Mouse (Mus musculus) frontal cortex, adult (tissue): ENCODE measurements around the gene AC131692.1.

ENCODE experiments used
- ATAC-seq: cut with Nextera tagmentation; 2 replicates; pipeline ENCODE4 v1.9.2; 2017; ENCODE audit warnings: mild to moderate bottlenecking, moderate library complexity, mixed read lengths; ENCODE audit not compliant: low TSS enrichment

The AC131692.1 gene

GRCm38 (mm10) chr19:6067724-6068415 lies 26.3 kb upstream of the AC131692.1 start, which contains the start of gene Tm7sf2:
Tm7sf2 (minus strand) TSS chr19:6068373.
- peak; percentile 86 for ATAC-seq

DNA sequence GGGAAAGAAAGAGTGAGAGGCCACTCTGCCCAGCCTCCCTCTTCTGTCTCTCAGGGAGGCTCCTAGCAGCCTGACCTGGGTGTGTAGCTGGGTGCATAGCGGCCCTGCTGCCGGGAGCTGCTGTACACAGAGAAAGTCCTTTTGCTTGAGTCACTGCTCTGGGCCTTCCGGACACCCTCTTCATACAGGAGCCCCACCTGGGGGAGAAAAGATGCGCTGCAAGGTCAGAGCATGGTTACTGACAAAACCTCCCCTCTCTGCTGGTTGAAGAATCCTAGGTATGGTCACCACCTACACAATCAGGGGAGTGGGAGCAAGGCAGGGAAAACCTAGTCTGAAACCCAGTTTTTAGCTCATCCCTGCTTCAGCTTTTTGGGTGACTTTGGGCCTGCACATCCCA lies 25.3 kb upstream of the AC131692.1 start:
- ATAC-seq = no peak

- ATAC-seq = no peak
Observed at GRCm38 (mm10) chr19:6069851-6070250, 24.4 kb upstream of the AC131692.1 start.

GRCm38 (mm10) chr19:6070571-6071250 lies 23.5 kb upstream of the AC131692.1 start:
- ATAC-seq = no peak

DNA sequence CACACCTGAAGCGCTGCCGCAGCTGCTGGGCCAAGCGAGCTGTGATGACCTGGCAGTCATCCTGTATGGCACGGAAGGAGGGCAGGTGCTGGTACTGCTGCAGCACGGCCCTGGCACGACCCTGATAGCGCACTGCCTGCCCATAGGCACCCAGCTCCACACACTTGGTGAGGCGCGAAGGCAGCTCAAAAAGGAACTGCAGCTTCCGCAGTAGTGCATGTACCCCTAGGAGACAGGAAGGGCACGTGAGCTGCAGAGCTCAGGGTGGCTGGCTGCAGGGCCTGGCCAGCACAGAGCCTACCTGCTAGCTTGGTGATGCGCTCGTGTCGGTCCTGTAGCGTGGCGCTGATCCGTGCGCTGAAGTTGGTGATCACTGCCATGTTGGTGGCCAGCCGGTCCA lies 23.0 kb upstream of the AC131692.1 start:
- ATAC-seq = no peak

DNA sequence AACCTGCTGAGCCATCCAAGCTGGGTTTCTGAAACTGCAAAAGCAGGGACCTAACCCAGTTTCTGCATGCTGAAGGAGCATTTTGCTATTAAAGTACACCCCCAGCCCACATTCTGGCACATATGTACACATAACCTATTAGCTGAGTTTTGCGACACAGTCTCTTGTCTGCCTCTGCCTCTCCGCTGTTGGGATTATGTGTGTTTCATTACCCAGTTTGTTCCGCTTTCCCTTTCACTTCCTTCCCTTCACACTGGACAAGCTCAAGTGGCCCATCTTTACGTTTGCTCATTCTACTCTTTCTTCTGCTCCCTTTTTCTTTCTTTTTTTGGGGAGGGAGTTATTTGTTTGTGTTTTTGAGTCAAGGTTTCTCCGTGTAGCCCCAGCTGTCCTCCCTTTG lies 20.3 kb upstream of the AC131692.1 start:
- ATAC-seq = no peak

DNA sequence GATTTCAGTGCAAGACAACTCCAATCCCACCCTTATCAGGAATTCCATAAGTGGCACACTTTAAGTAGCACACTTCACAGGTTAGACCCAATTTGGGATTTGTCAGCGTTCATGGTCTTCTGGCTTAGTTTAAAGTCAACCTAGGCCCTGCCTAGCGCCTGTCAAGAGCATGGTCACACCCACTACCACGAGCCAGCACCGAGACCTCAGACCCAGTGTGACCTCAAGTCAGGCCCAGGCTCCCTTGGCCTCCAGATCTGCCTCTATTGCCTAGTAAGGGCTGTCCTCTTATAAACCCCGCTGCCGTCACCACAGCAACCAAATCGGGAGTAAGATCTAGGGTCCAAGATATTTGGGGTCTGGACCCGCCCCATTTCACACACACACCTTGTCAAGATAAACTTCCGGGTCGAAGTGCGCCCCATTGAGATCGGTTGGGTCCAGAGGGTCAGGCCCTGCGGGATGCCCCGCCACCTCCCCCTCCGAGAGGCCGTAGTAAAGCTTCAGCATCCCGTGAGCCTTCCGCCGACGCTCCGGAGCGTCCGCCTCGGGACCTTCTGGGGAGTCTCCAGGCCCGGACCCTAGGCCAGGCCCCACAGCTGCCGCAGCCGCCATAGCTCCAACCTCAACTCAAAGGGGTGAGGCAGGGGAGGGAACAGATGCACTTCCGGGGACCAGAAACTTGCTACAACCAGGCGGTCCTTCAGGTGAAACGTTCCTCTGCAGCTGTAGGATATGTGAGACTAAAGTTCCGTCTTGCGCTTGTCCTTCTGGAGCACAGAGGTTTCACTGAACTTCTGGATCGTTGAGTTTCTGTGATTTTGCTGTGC lies 17.4 kb upstream of the AC131692.1 start, which contains the start of gene Vps51:
Gene Vps51 (minus strand): TSS at position 668 of the 830 bp plus-strand sequence.
- ATAC-seq = peak; percentile 94

DNA sequence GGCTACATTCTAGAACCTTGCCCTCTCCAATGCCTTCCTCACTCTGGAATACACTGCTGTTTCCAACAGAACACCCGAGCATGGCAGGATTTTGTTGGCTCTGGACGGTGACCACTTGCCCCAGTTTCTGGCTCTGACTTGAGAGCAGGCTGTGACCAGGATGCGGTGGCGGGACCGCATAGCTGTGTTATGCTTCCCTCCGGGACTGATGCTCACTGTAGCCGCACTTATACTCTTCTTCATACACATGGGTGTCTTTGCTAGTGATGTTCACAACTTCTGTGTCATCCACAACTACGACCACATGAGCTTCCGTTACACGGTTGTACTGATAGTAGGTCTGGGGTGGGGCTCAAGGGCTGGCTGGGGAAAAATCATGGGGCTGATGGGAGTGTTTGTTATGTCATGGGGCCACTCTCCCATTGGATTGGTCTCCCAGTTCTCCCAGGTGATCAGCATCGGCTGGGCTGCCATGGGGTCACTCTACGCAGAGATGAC lies 14.2 kb upstream of the AC131692.1 start, which contains the start of gene Tmem262:
Gene Tmem262 (plus strand): TSS at position 51 of the 498 bp plus-strand sequence.
- ATAC-seq = no peak

DNA sequence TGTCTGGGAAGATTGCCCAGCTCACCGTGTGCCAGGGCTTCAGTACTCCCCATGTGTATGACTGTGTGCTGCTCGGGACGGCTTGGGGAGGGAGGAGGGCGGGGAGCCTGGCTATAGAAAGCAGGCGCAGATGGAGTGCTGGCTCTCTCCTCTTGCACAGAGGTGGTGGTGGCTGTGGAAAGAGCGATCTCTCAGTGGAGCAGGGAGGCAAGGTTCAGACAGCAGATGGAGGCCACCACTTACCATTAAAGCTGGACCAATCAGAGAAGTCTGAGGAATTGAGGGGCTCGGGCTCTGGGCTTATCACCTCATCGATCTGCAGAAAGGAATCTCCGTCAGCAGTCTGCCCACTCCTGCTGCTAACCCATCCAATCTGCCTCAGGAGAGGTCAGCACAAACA lies 12.1 kb upstream of the AC131692.1 start, which contains the start of gene Gm28374:
Gene Gm28374 (minus strand): TSS at position 101 of the 400 bp plus-strand sequence.
- ATAC-seq = no peak

DNA sequence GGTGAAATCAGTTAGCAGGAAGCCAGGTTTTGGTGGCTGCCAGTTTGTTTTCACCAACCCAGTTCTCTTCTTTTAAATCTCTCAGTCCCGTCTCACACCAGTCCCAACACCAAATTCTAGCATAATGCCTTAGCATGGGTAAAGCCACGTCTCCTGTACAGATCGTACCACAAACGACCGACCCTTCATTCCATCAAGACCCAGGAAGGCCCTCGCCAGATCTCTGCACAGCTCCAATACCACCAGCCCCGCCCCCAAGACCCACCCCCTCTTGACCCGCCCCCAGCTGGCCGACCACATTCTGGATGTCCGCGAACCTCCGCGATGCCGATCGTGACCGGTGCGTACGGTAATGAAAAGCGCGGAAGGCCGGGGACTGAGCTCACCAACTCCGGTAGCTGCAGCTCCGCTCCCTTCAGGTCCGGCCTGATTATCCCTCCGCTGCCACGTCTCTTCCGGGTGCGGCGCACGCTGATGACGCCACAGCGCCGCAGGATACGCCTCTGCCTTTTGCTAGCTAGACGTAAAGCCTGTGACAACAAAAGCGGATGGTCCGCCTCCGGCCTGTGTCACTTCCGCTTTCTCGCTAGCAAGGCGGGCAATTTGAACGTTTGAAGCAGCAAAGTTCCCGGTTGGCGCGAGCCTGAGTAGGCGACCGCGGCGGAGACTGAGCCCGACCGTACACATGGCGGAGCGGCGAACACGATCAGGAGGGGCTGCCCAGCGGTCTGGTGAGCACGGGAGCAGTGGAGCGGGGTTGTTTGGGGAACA lies 9.6 kb upstream of the AC131692.1 start, which contains the start of the genes Zfpl1 and Cdca5:
Gene Zfpl1 (minus strand): TSS at position 479 of the 771 bp plus-strand sequence.
Gene Cdca5 (plus strand): TSS at position 506 of the 771 bp plus-strand sequence.
- ATAC-seq = peak; percentile 92

- no peak; the same call in 1 of the 2 replicates for ATAC-seq
Observed at GRCm38 (mm10) chr19:6085417-6085879, 8.8 kb upstream of the AC131692.1 start.

- ATAC-seq = no peak
Observed at GRCm38 (mm10) chr19:6088841-6089240, 5.4 kb upstream of the AC131692.1 start.

DNA sequence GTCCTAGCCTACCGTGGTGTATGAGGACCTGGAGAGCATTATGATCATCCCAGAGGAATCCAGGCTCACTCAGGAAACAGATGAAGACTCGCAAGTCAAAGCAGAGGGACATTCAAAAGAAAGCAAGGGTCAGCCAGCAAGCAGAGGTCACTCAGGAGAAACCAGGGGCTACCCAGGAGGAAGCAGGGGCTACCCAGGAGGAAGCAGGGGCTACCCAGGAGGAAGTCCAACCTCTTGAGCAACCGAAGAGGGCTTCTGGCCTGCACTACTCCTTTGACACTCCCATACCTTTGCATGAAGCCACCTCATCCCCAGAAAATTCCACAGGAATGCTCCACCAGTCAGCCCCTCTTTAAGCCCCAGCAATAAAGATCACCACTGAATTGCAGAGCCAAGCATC lies 3.6 kb downstream of the AC131692.1 start:
- no peak for ATAC-seq

GRCm38 (mm10) chr19:6101186-6101585 lies 7.0 kb downstream of the AC131692.1 start:
- no peak for ATAC-seq

- no peak for ATAC-seq
Observed at GRCm38 (mm10) chr19:6102169-6102853, 8.1 kb downstream of the AC131692.1 start.

DNA sequence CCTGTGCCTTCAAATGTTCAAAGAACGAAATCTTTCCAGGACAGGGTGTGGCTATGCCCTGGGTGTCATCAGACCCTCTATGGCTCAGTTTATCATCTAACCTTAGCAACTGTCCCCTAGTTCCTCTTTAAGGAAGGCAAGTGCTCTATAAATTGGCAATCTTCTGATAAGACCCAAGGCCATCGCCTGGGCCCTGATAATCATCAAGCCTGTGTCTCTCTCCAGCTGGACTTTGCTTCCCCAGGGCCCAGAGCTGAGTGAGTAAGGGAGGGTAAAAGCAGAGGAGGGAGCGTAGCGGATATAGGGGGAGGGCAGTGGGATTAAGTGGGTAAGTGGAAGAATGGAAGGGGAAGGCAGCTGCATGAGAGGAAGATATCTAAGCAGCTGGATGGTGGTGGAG lies 10.3 kb downstream of the AC131692.1 start:
- no peak for ATAC-seq

DNA sequence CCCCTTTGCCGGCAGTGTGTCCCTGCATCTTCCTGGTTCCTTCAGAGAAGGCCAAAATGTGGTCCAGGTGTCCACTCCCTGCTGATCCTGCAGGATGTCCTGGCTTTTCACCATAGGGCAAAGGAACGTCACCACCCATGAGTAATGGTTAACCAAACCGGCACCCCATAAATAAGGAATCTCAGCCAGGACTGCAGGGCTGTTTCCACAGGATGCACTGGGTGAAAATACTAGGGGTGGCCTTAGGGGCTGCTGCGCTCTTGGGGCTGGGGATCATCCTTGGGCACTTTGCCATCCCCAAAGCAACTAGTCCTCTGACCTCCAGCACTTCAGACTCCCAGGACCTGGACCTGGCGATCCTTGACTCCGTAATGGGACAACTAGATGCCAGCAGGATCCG lies 11.4 kb downstream of the AC131692.1 start, which contains the start of gene Naaladl1:
Gene Naaladl1 (plus strand): TSS at position 197 of the 400 bp plus-strand sequence.
- ATAC-seq = no peak

- ATAC-seq = no peak
Observed at GRCm38 (mm10) chr19:6113116-6113515, 18.9 kb downstream of the AC131692.1 start.

DNA sequence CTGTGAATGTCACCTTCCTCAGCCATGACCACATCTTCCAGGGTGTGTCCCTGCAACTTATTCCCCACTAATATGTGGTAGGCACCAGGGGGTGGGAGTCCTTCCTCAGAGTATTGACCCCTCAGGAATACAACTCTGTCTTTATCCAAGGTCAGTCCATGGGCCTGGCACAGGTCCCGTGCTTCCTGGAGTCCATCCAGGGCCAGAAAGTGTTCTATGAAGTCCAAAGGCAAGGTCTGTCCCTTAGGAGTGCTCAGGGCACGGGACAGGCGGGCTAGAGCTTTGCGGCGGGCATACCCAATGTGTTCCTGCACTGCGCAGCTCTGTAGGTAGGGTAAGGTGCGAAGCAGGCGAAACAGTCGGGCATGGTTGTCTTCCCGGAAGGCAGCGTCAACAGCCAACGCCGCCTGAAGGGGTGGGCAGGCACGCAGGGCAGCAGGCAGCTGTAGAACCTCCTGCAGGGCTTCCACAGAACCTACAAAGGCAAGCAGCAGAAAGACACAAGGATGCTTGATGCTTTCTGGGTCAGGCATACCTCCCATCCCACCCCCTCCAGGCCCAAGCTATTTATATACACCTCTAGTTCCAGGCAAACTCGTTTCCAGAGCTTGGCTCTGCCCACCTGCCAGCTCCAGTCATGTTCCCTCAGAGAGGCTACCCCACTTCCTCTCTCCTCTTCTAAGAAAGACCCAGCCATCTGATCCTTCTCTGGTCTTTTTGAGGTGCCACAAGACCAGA lies 22.1 kb downstream of the AC131692.1 start:
- peak; percentile 31; the same call in 1 of the 2 replicates for ATAC-seq
